Mouse (Mus musculus) hindbrain, embryonic 15.5 days (tissue): Measurements from ENCODE around the gene Echs1. TPM values are rescaled to one million over a fixed set of nuclear protein-coding genes. Genes with fewer than 3 reads are reported as not detected.
"Not testable (repeated sequence)": the region's sequence is repeated elsewhere in the genome, so short reads cannot be mapped to it uniquely, and the experiment has no call there.

Experiments
- ATAC-seq: fragments of 200-750 bp; cut with Nextera tagmentation; 2 replicates; pipeline ENCODE4 v1.8.0; 2017; ENCODE audit warnings: low read depth, moderate number of reproducible peaks, moderate TSS enrichment; ENCODE audit not compliant: low FRiP score
- H3K27ac ChIP-seq: fragments of 300-500 bp; sonication (generic); replicated peaks from 2 replicates; pipeline ENCODE4 v1.5.1; 2015; ENCODE audit warnings: mild to moderate bottlenecking, inconsistent platforms
- H3K27me3 ChIP-seq: fragments of 300-500 bp; sonication (generic); 2 replicates; pipeline ENCODE4 v1.6.1; 2015; ENCODE audit warnings: control low read depth, inconsistent platforms
- H3K36me3 ChIP-seq: fragments of 300-500 bp; sonication (generic); 2 replicates; pipeline ENCODE4 v1.6.1; 2015; ENCODE audit warnings: control low read depth, inconsistent platforms
- H3K4me1 ChIP-seq: fragments of 300-500 bp; sonication (generic); replicated peaks from 2 replicates; pipeline ENCODE4 v1.6.1; 2015; ENCODE audit warnings: control low read depth, inconsistent platforms
- H3K4me2 ChIP-seq: fragments of 300-500 bp; sonication (generic); 2 replicates; pipeline ENCODE4 v1.6.1; 2015; ENCODE audit warnings: moderate library complexity, mild to moderate bottlenecking, inconsistent platforms
- H3K4me3 ChIP-seq: fragments of 300-500 bp; sonication (generic); 2 replicates; pipeline ENCODE4 v1.5.1; 2015; ENCODE audit warnings: mild to moderate bottlenecking, inconsistent platforms
- H3K9ac ChIP-seq: fragments of 300-500 bp; sonication (generic); 2 replicates; pipeline ENCODE4 v1.6.1; 2015; ENCODE audit warnings: inconsistent platforms
- H3K9me3 ChIP-seq: fragments of 300-500 bp; sonication (generic); 2 replicates; pipeline ENCODE4 v1.6.1; 2016; ENCODE audit warnings: control low read depth, inconsistent platforms
- WGBS: fragments of 180-500 bp; shearing (Covaris S2); methylation state at CpG from one replicate; pipeline ENCODE4 v1.1.7; 2015; 5-methylcytosine and 5-hydroxymethylcytosine counted together
- polyA plus RNA-seq: library from polyadenylated mRNA; unstranded; fragments of >200 nt; fragmentation: Nextera tagmentation; extraction: Ambion mirVana; gene quantifications from 2 replicates; pipeline ENCODE4 v1.2.1, GENCODE M21; 2015

Gene Echs1
- polyA plus RNA-seq, 1 experiment from 2014 or later: 115 TPM

GRCm38 (mm10) chr7:140134033-140134432 lies 17.8 kb upstream of the Echs1 start:
- not testable (repeated sequence) for H3K9me3 ChIP-seq, H3K9ac ChIP-seq, H3K4me3 ChIP-seq, H3K4me2 ChIP-seq, ATAC-seq, H3K27me3 ChIP-seq, H3K27ac ChIP-seq
- Histone ChIP-seq H3K36me3 (0 out of 2 replicates have a peak, but pooled peaks cover 10% of the 10 kb centered on the region), H3K4me1 (peaks cover 17% of the 10 kb centered on the region)
- WGBS: 92% methylated on average over 7 of the region's 7 CpGs

GRCm38 (mm10) chr7:140132184-140132583 lies 15.9 kb upstream of the Echs1 start:
- 0 out of 2 replicates have a peak, but pooled peaks cover 10% of the 10 kb centered on the region for H3K36me3 ChIP-seq
- not testable (repeated sequence) for H3K4me2 ChIP-seq, H3K9me3 ChIP-seq, H3K27ac ChIP-seq, H3K4me3 ChIP-seq, ATAC-seq, H3K9ac ChIP-seq, H3K4me1 ChIP-seq, H3K27me3 ChIP-seq
- 92% methylated on average over 7 of the region's 7 CpGs for WGBS

- 95% methylated on average over 2 of the region's 2 CpGs for WGBS
- no peak overlapping the region for H3K27ac ChIP-seq
These were observed 11.6 kb upstream of the Echs1 start for GRCm38 (mm10) chr7:140127911-140128310.

GRCm38 (mm10) chr7:140126934-140127333 lies 10.7 kb upstream of the Echs1 start:
- no peak for ATAC-seq
- H3K36me3 ChIP-seq: 0 out of 2 replicates have a peak, but pooled peaks cover 10% of the 10 kb centered on the region
- H3K9me3 ChIP-seq: no peaks in the 10 kb centered on the region
- H3K4me3 ChIP-seq: no peak overlapping the region
- H3K27ac ChIP-seq: no peak overlapping the region
- H3K27me3 ChIP-seq: no peaks in the 10 kb centered on the region
- 81% methylated on average over 3 of the region's 3 CpGs for WGBS
- H3K4me1 ChIP-seq: peaks cover 10% of the 10 kb centered on the region; the same call in 1 of the 2 replicates
- no peak overlapping the region for H3K9ac ChIP-seq
- H3K4me2 ChIP-seq: no peak overlapping the region

More at GRCm38 (mm10) chr7:140127911-140128310, 11.6 kb upstream of the Echs1 start:
- Histone ChIP-seq H3K9me3 (no peaks in the 10 kb centered on the region), H3K9ac (no peak overlapping the region), H3K36me3 (0 out of 2 replicates have a peak, but pooled peaks cover 10% of the 10 kb centered on the region), H3K4me1 (peaks cover 10% of the 10 kb centered on the region; the same call in 1 of the 2 replicates), H3K4me3 (no peak overlapping the region), H3K4me2 (no peak overlapping the region), H3K27me3 (no peaks in the 10 kb centered on the region)
- no peak for ATAC-seq

GRCm38 (mm10) chr7:140126022-140126350 lies 9.7 kb upstream of the Echs1 start:
- ATAC-seq: no peak
- Histone ChIP-seq H3K4me3 (peak overlapping the region; percentile 55), H3K36me3 (0 out of 2 replicates have a peak, but pooled peaks cover 10% of the 10 kb centered on the region), H3K9me3 (no peaks in the 10 kb centered on the region), H3K4me2 (peak overlapping the region; percentile 76), H3K27me3 (no peaks in the 10 kb centered on the region), H3K9ac (peak overlapping the region; percentile 61), H3K4me1 (peaks cover 10% of the 10 kb centered on the region; the same call in 1 of the 2 replicates), H3K27ac (no peak overlapping the region)
- WGBS: 13% methylated on average over 5 of the region's 5 CpGs

GRCm38 (mm10) chr7:140125278-140126021 lies 9.2 kb upstream of the Echs1 start:
- H3K9me3 ChIP-seq: no peaks in the 10 kb centered on the region
- 2% methylated on average over 40 of the region's 40 CpGs for WGBS
- peaks cover 10% of the 10 kb centered on the region; the same call in 1 of the 2 replicates for H3K4me1 ChIP-seq
- H3K27me3 ChIP-seq: no peaks in the 10 kb centered on the region
- peak; percentile 97 for ATAC-seq
- H3K36me3 ChIP-seq: 0 out of 2 replicates have a peak, but pooled peaks cover 6% of the 10 kb centered on the region
- peak overlapping the region; percentile 76 for H3K4me2 ChIP-seq
- 0 out of 2 replicates have a peak overlapping the region, but pooled peaks have one; percentile 6 for H3K27ac ChIP-seq
- peak overlapping the region; percentile 55 for H3K4me3 ChIP-seq
- H3K9ac ChIP-seq: peak overlapping the region; percentile 61

- H3K27me3 ChIP-seq: no peaks in the 10 kb centered on the region
- no peaks in the 10 kb centered on the region for H3K36me3 ChIP-seq
- H3K9me3 ChIP-seq: no peaks in the 10 kb centered on the region
- WGBS: 93% methylated on average over 1 of the region's 1 CpGs
- H3K9ac ChIP-seq: no peak overlapping the region
- peaks cover 10% of the 10 kb centered on the region; the same call in 1 of the 2 replicates for H3K4me1 ChIP-seq
- H3K4me3 ChIP-seq: no peak overlapping the region
- no peak for ATAC-seq
- no peak overlapping the region for H3K27ac ChIP-seq
- no peak overlapping the region for H3K4me2 ChIP-seq
These were observed 8.1 kb upstream of the Echs1 start for GRCm38 (mm10) chr7:140124382-140124781.

- Histone ChIP-seq H3K4me1 (peaks cover 10% of the 10 kb centered on the region; the same call in 1 of the 2 replicates), H3K4me2 (no peak overlapping the region), H3K9ac (no peak overlapping the region), H3K27me3 (no peaks in the 10 kb centered on the region), H3K36me3 (no peaks in the 10 kb centered on the region), H3K9me3 (no peaks in the 10 kb centered on the region), H3K4me3 (no peak overlapping the region), H3K27ac (no peak overlapping the region)
- ATAC-seq: no peak
- 41% methylated on average over 4 of the region's 4 CpGs for WGBS
These were observed 6.5 kb upstream of the Echs1 start for GRCm38 (mm10) chr7:140122765-140123164.

- peaks cover 20% of the 10 kb centered on the region for H3K4me1 ChIP-seq
- H3K9ac ChIP-seq: no peak overlapping the region
- H3K4me3 ChIP-seq: no peak overlapping the region
- H3K27me3 ChIP-seq: no peaks in the 10 kb centered on the region
- H3K27ac ChIP-seq: no peak overlapping the region
- H3K9me3 ChIP-seq: no peaks in the 10 kb centered on the region
- no peak overlapping the region for H3K4me2 ChIP-seq
- 71% methylated on average over 13 of the region's 13 CpGs for WGBS
- no peaks in the 10 kb centered on the region for H3K36me3 ChIP-seq
- ATAC-seq: no peak
These were observed 5.1 kb upstream of the Echs1 start for GRCm38 (mm10) chr7:140121338-140121910.

GRCm38 (mm10) chr7:140120484-140120883 lies 4.2 kb upstream of the Echs1 start:
- Histone ChIP-seq H3K9ac (no peak overlapping the region), H3K27me3 (no peaks in the 10 kb centered on the region), H3K4me3 (no peak overlapping the region), H3K4me1 (peaks cover 19% of the 10 kb centered on the region), H3K27ac (no peak overlapping the region), H3K4me2 (no peak overlapping the region), H3K36me3 (no peaks in the 10 kb centered on the region), H3K9me3 (no peaks in the 10 kb centered on the region)
- ATAC-seq: no peak
- WGBS: 87% methylated on average over 2 of the region's 2 CpGs

- Histone ChIP-seq H3K9me3 (no peaks in the 10 kb centered on the region), H3K27ac (peak within 1 kb of the TSS; percentile 91), H3K4me3 (peak within 1 kb of the TSS; percentile 90), H3K4me1 (peaks cover 16% of the 10 kb centered on the region), H3K36me3 (peaks cover 15% of the 10 kb centered on the region), H3K4me2 (peak within 1 kb of the TSS; percentile 83), H3K27me3 (no peaks in the 10 kb centered on the region), H3K9ac (peak within 1 kb of the TSS; percentile 90)
- ATAC-seq: peak; percentile 69
- WGBS: 4% methylated on average over 23 of the region's 23 CpGs
These were observed 520 bp downstream of the Echs1 start, which contains the start of gene Paox for GRCm38 (mm10) chr7:140115583-140116328. Paox (plus strand) TSS chr7:140115799.

- WGBS: 53% methylated on average over 3 of the region's 3 CpGs
- no peak overlapping the region for H3K4me3 ChIP-seq
- ATAC-seq: no peak
- H3K4me2 ChIP-seq: no peak overlapping the region
- H3K9ac ChIP-seq: no peak overlapping the region
- peaks cover 10% of the 10 kb centered on the region; the same call in 1 of the 2 replicates for H3K4me1 ChIP-seq
- H3K27me3 ChIP-seq: no peaks in the 10 kb centered on the region
- no peak overlapping the region for H3K27ac ChIP-seq
- peaks cover 52% of the 10 kb centered on the region for H3K36me3 ChIP-seq
- no peaks in the 10 kb centered on the region for H3K9me3 ChIP-seq
These were observed 4.3 kb downstream of the Echs1 start for GRCm38 (mm10) chr7:140111943-140112342.
